Mouse (Mus musculus): ENCODE data around the gene Tmem135. TPM values are rescaled to one million over a fixed set of nuclear protein-coding genes. Genes with fewer than 3 reads are reported as not detected.

The Tmem135 gene
- polyA plus RNA-seq, 1 experiment from 2014 or later = 14.6 TPM

- Histone ChIP-seq H3K4me3 (ENCODE audit: low read depth, low read length) (no peak overlapping the region), H3K9me3 (ENCODE audit: control insufficient read depth, low read length) (no peaks in the 10 kb centered on the region), H3K36me3 (ENCODE audit: control insufficient read depth, insufficient read depth, low read length) (no peaks in the 10 kb centered on the region), H3K27ac (ENCODE audit: low read depth, low read length) (no peak overlapping the region), H3K4me1 (replicated peaks; ENCODE audit: control insufficient read depth, insufficient read depth, low read length) (no peaks in the 10 kb centered on the region), H3K27me3 (ENCODE audit: control insufficient read depth, insufficient read depth, low read length) (no peaks in the 10 kb centered on the region), H3K4me2 (replicated peaks; ENCODE audit: low read depth, low read length) (no peak overlapping the region), H3K9ac (ENCODE audit: low read depth, low read length) (no peak overlapping the region)
- ATAC-seq (ENCODE audit: low FRiP score) (no peak), DNase-seq (ENCODE audit: low spot score) (no peak)
- WGBS = 94% methylated on average over 1 of the region's 1 CpGs
Observed at GRCm38 (mm10) chr7:89205402-89205801, 198.6 kb downstream of the Tmem135 start.

GRCm38 (mm10) chr7:89203144-89203543, 200.9 kb downstream of the Tmem135 start:
- WGBS = 77% methylated on average over 5 of the region's 5 CpGs

GRCm38 (mm10) chr7:89201954-89202353, 202.1 kb downstream of the Tmem135 start:
- no peak for DNase-seq (ENCODE audit: low spot score)
- no peaks in the 10 kb centered on the region for H3K4me1 ChIP-seq (replicated peaks; ENCODE audit: control insufficient read depth, insufficient read depth, low read length)
- H3K9ac ChIP-seq (ENCODE audit: low read depth, low read length) = no peak overlapping the region
- H3K27me3 ChIP-seq (ENCODE audit: control insufficient read depth, insufficient read depth, low read length) = no peaks in the 10 kb centered on the region
- no peaks in the 10 kb centered on the region for H3K36me3 ChIP-seq (ENCODE audit: control insufficient read depth, insufficient read depth, low read length)
- no peak overlapping the region for H3K27ac ChIP-seq (ENCODE audit: low read depth, low read length)
- no peak overlapping the region for H3K4me2 ChIP-seq (replicated peaks; ENCODE audit: low read depth, low read length)
- ATAC-seq (ENCODE audit: low FRiP score) = no peak
- no peak overlapping the region for H3K4me3 ChIP-seq (ENCODE audit: low read depth, low read length)
- no peaks in the 10 kb centered on the region for H3K9me3 ChIP-seq (ENCODE audit: control insufficient read depth, low read length)

More at GRCm38 (mm10) chr7:89203144-89203543, 200.9 kb downstream of the Tmem135 start:
- Histone ChIP-seq H3K27me3 (ENCODE audit: control insufficient read depth, insufficient read depth, low read length) (no peaks in the 10 kb centered on the region), H3K4me2 (replicated peaks; ENCODE audit: low read depth, low read length) (no peak overlapping the region), H3K9me3 (ENCODE audit: control insufficient read depth, low read length) (no peaks in the 10 kb centered on the region), H3K4me1 (replicated peaks; ENCODE audit: control insufficient read depth, insufficient read depth, low read length) (no peaks in the 10 kb centered on the region), H3K36me3 (ENCODE audit: control insufficient read depth, insufficient read depth, low read length) (no peaks in the 10 kb centered on the region), H3K27ac (ENCODE audit: low read depth, low read length) (no peak overlapping the region), H3K4me3 (ENCODE audit: low read depth, low read length) (no peak overlapping the region), H3K9ac (ENCODE audit: low read depth, low read length) (no peak overlapping the region)
- ATAC-seq (ENCODE audit: low FRiP score) (no peak), DNase-seq (ENCODE audit: low spot score) (no peak)

GRCm38 (mm10) chr7:89198499-89198898, 205.5 kb downstream of the Tmem135 start:
- DNase-seq (ENCODE audit: low spot score) = no peak
- Histone ChIP-seq H3K9ac (ENCODE audit: low read depth, low read length) (no peak overlapping the region), H3K4me3 (ENCODE audit: low read depth, low read length) (no peak overlapping the region), H3K27me3 (ENCODE audit: control insufficient read depth, insufficient read depth, low read length) (no peaks in the 10 kb centered on the region), H3K4me2 (replicated peaks; ENCODE audit: low read depth, low read length) (no peak overlapping the region), H3K9me3 (ENCODE audit: control insufficient read depth, low read length) (no peaks in the 10 kb centered on the region), H3K27ac (ENCODE audit: low read depth, low read length) (no peak overlapping the region), H3K4me1 (replicated peaks; ENCODE audit: control insufficient read depth, insufficient read depth, low read length) (no peaks in the 10 kb centered on the region), H3K36me3 (ENCODE audit: control insufficient read depth, insufficient read depth, low read length) (no peaks in the 10 kb centered on the region)
- 89% methylated on average over 4 of the region's 4 CpGs for WGBS
- no peak for ATAC-seq (ENCODE audit: low FRiP score)

DNA sequence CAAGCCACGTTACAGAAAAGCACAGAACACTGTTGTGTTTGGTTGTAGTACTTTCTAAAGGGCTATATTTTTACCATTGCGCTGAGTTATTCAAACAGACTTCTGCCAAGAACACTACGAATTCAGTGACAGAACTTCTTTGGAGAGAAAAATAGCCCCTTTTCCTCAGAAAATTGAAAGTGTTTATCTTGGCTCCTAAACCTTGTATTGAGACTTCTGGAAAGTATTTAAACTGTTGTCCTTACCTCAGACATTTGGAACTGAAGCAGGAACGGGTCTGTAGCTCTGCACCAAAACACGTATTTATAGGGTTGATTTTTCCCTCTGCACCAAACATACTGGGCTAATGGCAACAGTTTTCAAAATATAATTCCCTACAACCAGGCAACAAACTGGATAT, 210.6 kb downstream of the Tmem135 start:
- DNase-seq (ENCODE audit: low spot score) (no peak), ATAC-seq (ENCODE audit: low FRiP score) (no peak)
- 87% methylated on average over 5 of the region's 5 CpGs for WGBS
- Histone ChIP-seq H3K9ac (ENCODE audit: low read depth, low read length) (no peak overlapping the region), H3K4me2 (replicated peaks; ENCODE audit: low read depth, low read length) (no peak overlapping the region), H3K9me3 (ENCODE audit: control insufficient read depth, low read length) (no peaks in the 10 kb centered on the region), H3K27ac (ENCODE audit: low read depth, low read length) (no peak overlapping the region), H3K36me3 (ENCODE audit: control insufficient read depth, insufficient read depth, low read length) (no peaks in the 10 kb centered on the region), H3K4me3 (ENCODE audit: low read depth, low read length) (no peak overlapping the region), H3K4me1 (replicated peaks; ENCODE audit: control insufficient read depth, insufficient read depth, low read length) (no peaks in the 10 kb centered on the region), H3K27me3 (ENCODE audit: control insufficient read depth, insufficient read depth, low read length) (no peaks in the 10 kb centered on the region)

GRCm38 (mm10) chr7:89183928-89184327, 220.1 kb downstream of the Tmem135 start:
- H3K9me3 ChIP-seq (ENCODE audit: control insufficient read depth, low read length) = no peaks in the 10 kb centered on the region
- H3K4me3 ChIP-seq (ENCODE audit: low read depth, low read length) = no peak overlapping the region
- no peak overlapping the region for H3K27ac ChIP-seq (ENCODE audit: low read depth, low read length)
- ATAC-seq (ENCODE audit: low FRiP score) (no peak), DNase-seq (ENCODE audit: low spot score) (no peak)
- no peaks in the 10 kb centered on the region for H3K27me3 ChIP-seq (ENCODE audit: control insufficient read depth, insufficient read depth, low read length)
- H3K9ac ChIP-seq (ENCODE audit: low read depth, low read length) = no peak overlapping the region
- H3K36me3 ChIP-seq (ENCODE audit: control insufficient read depth, insufficient read depth, low read length) = no peaks in the 10 kb centered on the region
- H3K4me2 ChIP-seq (replicated peaks; ENCODE audit: low read depth, low read length) = no peak overlapping the region
- H3K4me1 ChIP-seq (replicated peaks; ENCODE audit: control insufficient read depth, insufficient read depth, low read length) = no peaks in the 10 kb centered on the region
- 86% methylated on average over 4 of the region's 4 CpGs for WGBS

DNA sequence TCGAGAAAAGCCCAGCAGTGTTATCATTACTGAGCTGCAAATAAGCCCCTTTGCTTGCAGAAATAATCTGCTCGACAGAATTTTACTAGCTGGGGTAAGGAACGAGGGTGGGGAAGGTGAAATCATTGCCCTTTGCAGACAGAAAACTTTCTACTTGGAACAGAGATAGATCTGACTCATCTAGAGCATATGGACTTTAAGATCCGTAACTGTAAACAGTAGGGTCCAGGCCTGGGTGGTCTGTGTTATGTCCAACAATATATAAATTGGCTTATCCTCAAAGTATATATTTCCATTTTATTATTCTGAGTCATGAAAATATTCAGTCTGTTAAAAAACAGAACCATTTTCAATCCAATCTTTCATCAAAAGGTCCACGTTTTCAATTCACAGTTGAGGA, 221.1 kb downstream of the Tmem135 start:
- no peak for ATAC-seq (ENCODE audit: low FRiP score)
- WGBS = 83% methylated on average over 5 of the region's 5 CpGs
- DNase-seq (ENCODE audit: low spot score) = no peak
- no peak overlapping the region for H3K4me2 ChIP-seq (replicated peaks; ENCODE audit: low read depth, low read length)
- H3K4me1 ChIP-seq (replicated peaks; ENCODE audit: control insufficient read depth, insufficient read depth, low read length) = no peaks in the 10 kb centered on the region
- no peaks in the 10 kb centered on the region for H3K9me3 ChIP-seq (ENCODE audit: control insufficient read depth, low read length)
- no peaks in the 10 kb centered on the region for H3K36me3 ChIP-seq (ENCODE audit: control insufficient read depth, insufficient read depth, low read length)
- no peak overlapping the region for H3K4me3 ChIP-seq (ENCODE audit: low read depth, low read length)
- H3K9ac ChIP-seq (ENCODE audit: low read depth, low read length) = no peak overlapping the region
- H3K27ac ChIP-seq (ENCODE audit: low read depth, low read length) = no peak overlapping the region
- no peaks in the 10 kb centered on the region for H3K27me3 ChIP-seq (ENCODE audit: control insufficient read depth, insufficient read depth, low read length)

- Histone ChIP-seq H3K9me3 (ENCODE audit: control insufficient read depth, low read length) (no peaks in the 10 kb centered on the region), H3K27me3 (ENCODE audit: control insufficient read depth, insufficient read depth, low read length) (no peaks in the 10 kb centered on the region), H3K4me3 (ENCODE audit: low read depth, low read length) (no peak overlapping the region), H3K36me3 (ENCODE audit: control insufficient read depth, insufficient read depth, low read length) (no peaks in the 10 kb centered on the region), H3K4me2 (replicated peaks; ENCODE audit: low read depth, low read length) (no peak overlapping the region), H3K9ac (ENCODE audit: low read depth, low read length) (no peak overlapping the region), H3K4me1 (replicated peaks; ENCODE audit: control insufficient read depth, insufficient read depth, low read length) (no peaks in the 10 kb centered on the region), H3K27ac (ENCODE audit: low read depth, low read length) (no peak overlapping the region)
- 61% methylated on average over 1 of the region's 1 CpGs for WGBS
- ATAC-seq (ENCODE audit: low FRiP score) = no peak
- no peak for DNase-seq (ENCODE audit: low spot score)
Observed at GRCm38 (mm10) chr7:89181285-89181684, 222.7 kb downstream of the Tmem135 start.

DNA sequence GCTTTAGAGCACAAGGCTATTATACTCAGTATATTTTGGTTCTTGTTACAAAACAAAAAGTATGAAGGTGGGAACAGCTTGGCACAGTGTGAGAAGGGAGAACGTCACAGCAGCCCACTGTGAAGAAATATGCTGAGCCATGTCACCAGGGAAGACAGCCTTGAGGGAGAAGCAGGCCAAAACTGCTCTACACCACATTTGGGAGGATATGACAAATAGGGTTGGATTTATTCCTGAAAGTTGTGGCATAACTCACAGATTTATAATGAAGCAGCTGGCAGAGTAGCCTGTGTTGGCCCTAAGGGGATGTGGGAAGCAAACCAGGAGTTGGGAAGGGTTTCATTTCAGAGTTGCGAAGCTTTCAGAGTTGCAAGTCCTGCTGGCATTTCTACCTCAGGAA, 225.4 kb downstream of the Tmem135 start:
- H3K9ac ChIP-seq (ENCODE audit: low read depth, low read length) = no peak overlapping the region
- H3K36me3 ChIP-seq (ENCODE audit: control insufficient read depth, insufficient read depth, low read length) = no peaks in the 10 kb centered on the region
- no peaks in the 10 kb centered on the region for H3K9me3 ChIP-seq (ENCODE audit: control insufficient read depth, low read length)
- H3K4me3 ChIP-seq (ENCODE audit: low read depth, low read length) = no peak overlapping the region
- no peak overlapping the region for H3K4me2 ChIP-seq (replicated peaks; ENCODE audit: low read depth, low read length)
- no peak for DNase-seq (ENCODE audit: low spot score)
- H3K4me1 ChIP-seq (replicated peaks; ENCODE audit: control insufficient read depth, insufficient read depth, low read length) = no peaks in the 10 kb centered on the region
- WGBS = 85% methylated on average over 2 of the region's 2 CpGs
- H3K27ac ChIP-seq (ENCODE audit: low read depth, low read length) = no peak overlapping the region
- ATAC-seq (ENCODE audit: low FRiP score) = no peak
- no peaks in the 10 kb centered on the region for H3K27me3 ChIP-seq (ENCODE audit: control insufficient read depth, insufficient read depth, low read length)
